Mouse (Mus musculus): ENCODE measurements around the gene Olfr550. TPM values are rescaled to one million over a fixed set of nuclear protein-coding genes. Genes with fewer than 3 reads are reported as not detected.

The Olfr550 gene
- not detected in 2 replicates for polyA plus RNA-seq (2016; fragmentation: Nextera tagmentation; extraction: Ambion mirVana)

- Histone ChIP-seq H3K4me3 (no peak within 1 kb of the TSS), H3K27ac (no peak within 1 kb of the TSS), H3K4me1 (no peaks in the 10 kb centered on the region), H3K36me3 (no peaks in the 10 kb centered on the region), H3K9me3 (replicated peaks) (no peaks in the 10 kb centered on the region), H3K27me3 (ENCODE audit: low read depth, poor library complexity, severe bottlenecking) (no peaks in the 10 kb centered on the region)
- no peak for DNase-seq (ENCODE audit: low spot score)
- WGBS: 94% methylated on average over 8 of the region's 8 CpGs
Observed at GRCm38 (mm10) chr7:102571142-102571541, at the start of gene Olfr550. Gene Olfr550, plus strand, starts transcription at chr7:102571442.

- WGBS: 92% methylated on average over 1 of the region's 1 CpGs
Observed at GRCm38 (mm10) chr7:102529052-102529451, 42.2 kb upstream of the Olfr550 start.

GRCm38 (mm10) chr7:102534449-102534848 is 36.8 kb upstream of the Olfr550 start, which contains the start of gene Olfr547:
Gene Olfr547, plus strand, starts transcription at chr7:102534749.
- no peaks in the 10 kb centered on the region for H3K4me1 ChIP-seq
- H3K36me3 ChIP-seq: no peaks in the 10 kb centered on the region
- H3K9me3 ChIP-seq (replicated peaks): no peaks in the 10 kb centered on the region
- no peak for DNase-seq (ENCODE audit: low spot score)
- 81% methylated on average over 1 of the region's 1 CpGs for WGBS
- no peaks in the 10 kb centered on the region for H3K27me3 ChIP-seq (ENCODE audit: low read depth, poor library complexity, severe bottlenecking)
- no peak within 1 kb of the TSS for H3K4me3 ChIP-seq
- H3K27ac ChIP-seq: no peak within 1 kb of the TSS

More at GRCm38 (mm10) chr7:102529052-102529451, 42.2 kb upstream of the Olfr550 start:
- no peak for DNase-seq (ENCODE audit: low spot score)
- H3K36me3 ChIP-seq: no peaks in the 10 kb centered on the region
- H3K4me3 ChIP-seq: no peak overlapping the region
- H3K27me3 ChIP-seq (ENCODE audit: low read depth, poor library complexity, severe bottlenecking): no peaks in the 10 kb centered on the region
- H3K9me3 ChIP-seq (replicated peaks): no peaks in the 10 kb centered on the region
- no peaks in the 10 kb centered on the region for H3K4me1 ChIP-seq
- no peak overlapping the region for H3K27ac ChIP-seq

- DNase-seq (ENCODE audit: low spot score): no peak
- no peaks in the 10 kb centered on the region for H3K27me3 ChIP-seq (ENCODE audit: low read depth, poor library complexity, severe bottlenecking)
- 81% methylated on average over 2 of the region's 2 CpGs for WGBS
- no peak within 1 kb of the TSS for H3K4me3 ChIP-seq
- no peaks in the 10 kb centered on the region for H3K36me3 ChIP-seq
- no peaks in the 10 kb centered on the region for H3K4me1 ChIP-seq
- H3K9me3 ChIP-seq (replicated peaks): no peaks in the 10 kb centered on the region
- H3K27ac ChIP-seq: no peak within 1 kb of the TSS
Observed at GRCm38 (mm10) chr7:102540596-102540995, 30.6 kb upstream of the Olfr550 start, which contains the start of gene Olfr548-ps1. Gene Olfr548-ps1, plus strand, starts transcription at chr7:102540896.

GRCm38 (mm10) chr7:102541251-102541650 is 30.0 kb upstream of the Olfr550 start:
- no peaks in the 10 kb centered on the region for H3K36me3 ChIP-seq
- DNase-seq (ENCODE audit: low spot score): no peak
- H3K27ac ChIP-seq: no peak overlapping the region
- 66% methylated on average over 3 of the region's 3 CpGs for WGBS
- no peaks in the 10 kb centered on the region for H3K4me1 ChIP-seq
- no peak overlapping the region for H3K4me3 ChIP-seq
- no peaks in the 10 kb centered on the region for H3K9me3 ChIP-seq (replicated peaks)
- no peaks in the 10 kb centered on the region for H3K27me3 ChIP-seq (ENCODE audit: low read depth, poor library complexity, severe bottlenecking)

GRCm38 (mm10) chr7:102549570-102549969 is 21.7 kb upstream of the Olfr550 start, which contains the start of gene Olfr549:
Gene Olfr549, plus strand, starts transcription at chr7:102549870.
- Histone ChIP-seq H3K27me3 (ENCODE audit: low read depth, poor library complexity, severe bottlenecking) (no peaks in the 10 kb centered on the region), H3K36me3 (no peaks in the 10 kb centered on the region), H3K27ac (no peak within 1 kb of the TSS), H3K9me3 (replicated peaks) (no peaks in the 10 kb centered on the region), H3K4me1 (no peaks in the 10 kb centered on the region), H3K4me3 (no peak within 1 kb of the TSS)
- DNase-seq (ENCODE audit: low spot score): no peak
- WGBS: 94% methylated on average over 3 of the region's 3 CpGs

GRCm38 (mm10) chr7:102553279-102553678 is 18.0 kb upstream of the Olfr550 start:
- Histone ChIP-seq H3K27ac (no peak overlapping the region), H3K4me1 (no peaks in the 10 kb centered on the region), H3K36me3 (no peaks in the 10 kb centered on the region), H3K27me3 (ENCODE audit: low read depth, poor library complexity, severe bottlenecking) (no peaks in the 10 kb centered on the region), H3K9me3 (replicated peaks) (no peaks in the 10 kb centered on the region), H3K4me3 (no peak overlapping the region)
- WGBS: 86% methylated on average over 3 of the region's 3 CpGs
- DNase-seq (ENCODE audit: low spot score): no peak

GRCm38 (mm10) chr7:102564999-102565997 is 5.9 kb upstream of the Olfr550 start, which contains the start of gene Trim21:
Gene Trim21, minus strand, starts transcription at chr7:102565486.
- peaks cover 12% of the 10 kb centered on the region for H3K4me1 ChIP-seq
- H3K27me3 ChIP-seq (ENCODE audit: low read depth, poor library complexity, severe bottlenecking): no peaks in the 10 kb centered on the region
- peak within 1 kb of the TSS; percentile 77 for H3K27ac ChIP-seq
- no peaks in the 10 kb centered on the region for H3K36me3 ChIP-seq
- H3K9me3 ChIP-seq (replicated peaks): no peaks in the 10 kb centered on the region
- peak; percentile 67 for DNase-seq (ENCODE audit: low spot score)
- 21% methylated on average over 10 of the region's 10 CpGs for WGBS
- peak within 1 kb of the TSS; percentile 57 for H3K4me3 ChIP-seq

- 91% methylated on average over 4 of the region's 4 CpGs for WGBS
- Histone ChIP-seq H3K9me3 (replicated peaks) (no peaks in the 10 kb centered on the region), H3K4me1 (peaks cover 12% of the 10 kb centered on the region), H3K27ac (no peak overlapping the region), H3K4me3 (no peak overlapping the region), H3K36me3 (no peaks in the 10 kb centered on the region), H3K27me3 (ENCODE audit: low read depth, poor library complexity, severe bottlenecking) (no peaks in the 10 kb centered on the region)
- no peak for DNase-seq (ENCODE audit: low spot score)
Observed at GRCm38 (mm10) chr7:102566219-102566618, 5.0 kb upstream of the Olfr550 start.

GRCm38 (mm10) chr7:102573174-102573830 is 2.1 kb downstream of the Olfr550 start:
- no peak overlapping the region for H3K27ac ChIP-seq
- WGBS: 90% methylated on average over 3 of the region's 3 CpGs
- H3K4me3 ChIP-seq: no peak overlapping the region
- no peak for DNase-seq (ENCODE audit: low spot score)
- no peaks in the 10 kb centered on the region for H3K9me3 ChIP-seq (replicated peaks)
- H3K36me3 ChIP-seq: no peaks in the 10 kb centered on the region
- no peaks in the 10 kb centered on the region for H3K4me1 ChIP-seq
- H3K27me3 ChIP-seq (ENCODE audit: low read depth, poor library complexity, severe bottlenecking): no peaks in the 10 kb centered on the region

- no peaks in the 10 kb centered on the region for H3K9me3 ChIP-seq (replicated peaks)
- H3K4me3 ChIP-seq: no peak overlapping the region
- DNase-seq (ENCODE audit: low spot score): no peak
- no peaks in the 10 kb centered on the region for H3K4me1 ChIP-seq
- no peaks in the 10 kb centered on the region for H3K27me3 ChIP-seq (ENCODE audit: low read depth, poor library complexity, severe bottlenecking)
- WGBS: 81% methylated on average over 6 of the region's 6 CpGs
- H3K36me3 ChIP-seq: no peaks in the 10 kb centered on the region
- no peak overlapping the region for H3K27ac ChIP-seq
Observed at GRCm38 (mm10) chr7:102575998-102576397, 4.8 kb downstream of the Olfr550 start.

GRCm38 (mm10) chr7:102591786-102592185 is 20.5 kb downstream of the Olfr550 start, which contains the start of gene Olfr551:
Gene Olfr551, minus strand, starts transcription at chr7:102591886.
- no peaks in the 10 kb centered on the region for H3K9me3 ChIP-seq (replicated peaks)
- H3K36me3 ChIP-seq: no peaks in the 10 kb centered on the region
- H3K27ac ChIP-seq: no peak within 1 kb of the TSS
- H3K27me3 ChIP-seq (ENCODE audit: low read depth, poor library complexity, severe bottlenecking): no peaks in the 10 kb centered on the region
- no peak for DNase-seq (ENCODE audit: low spot score)
- no peaks in the 10 kb centered on the region for H3K4me1 ChIP-seq
- no peak within 1 kb of the TSS for H3K4me3 ChIP-seq
- 96% methylated on average over 3 of the region's 3 CpGs for WGBS
